Mouse (Mus musculus) thymus, adult 2 months (tissue): ENCODE measurements around the gene Fxyd1.

Experiments
- CTCF ChIP-seq: fragments of 200-500 bp; IDR thresholded peaks from 2 replicates; pipeline ENCODE4 v1.5.1; 2012; ENCODE audit warnings: mild to moderate bottlenecking, control low read depth, low read length, moderate library complexity, borderline replicate concordance; ENCODE audit not compliant: control insufficient read depth, poor library complexity, insufficient read depth; ENCODE audit errors: extremely low read depth
- POLR2A ChIP-seq: fragments of 200-500 bp; IDR thresholded peaks from 2 replicates; pipeline ENCODE4 v1.6.1; 2012; ENCODE audit warnings: mild to moderate bottlenecking, low read length, control low read depth, moderate library complexity; ENCODE audit not compliant: control insufficient read depth, poor library complexity, insufficient read depth; ENCODE audit errors: extremely low read depth

GRCm38 (mm10) chr7:31035291-31035690 lies 21.7 kb downstream of the Fxyd1 start:
- TF ChIP-seq CTCF (no peak), POLR2A (no peak)
